Mouse (Mus musculus) small intestine, adult 2 months (tissue): ENCODE results near the gene Nme9. TPM values are rescaled to one million over a fixed set of nuclear protein-coding genes. Genes with fewer than 3 reads are reported as not detected.

Source experiments
- H3K27ac ChIP-seq: fragments of 200-500 bp; 2 replicates; pipeline ENCODE4 v1.5.1; 2012; ENCODE audit warnings: low read depth, low read length, control low read depth, inconsistent platforms; ENCODE audit not compliant: insufficient read depth
- H3K27me3 ChIP-seq: fragments of 200-500 bp; 2 replicates; pipeline ENCODE4 v1.6.1; 2012; ENCODE audit warnings: mild to moderate bottlenecking, moderate library complexity, low read length, inconsistent platforms; ENCODE audit not compliant: control insufficient read depth, insufficient read depth
- H3K36me3 ChIP-seq: fragments of 200-500 bp; 2 replicates; pipeline ENCODE4 v1.6.1; 2012; ENCODE audit warnings: mild to moderate bottlenecking, low read length, control low read depth, inconsistent platforms; ENCODE audit not compliant: control insufficient read depth, insufficient read depth
- H3K4me1 ChIP-seq: fragments of 200-500 bp; 2 replicates; pipeline ENCODE4 v1.6.1; 2012; ENCODE audit warnings: low read length, inconsistent platforms, mixed read lengths; ENCODE audit not compliant: control insufficient read depth, insufficient read depth, insufficient read length
- H3K4me3 ChIP-seq: fragments of 200-500 bp; 2 replicates; pipeline ENCODE4 v1.5.1; 2012; ENCODE audit warnings: low read depth, mild to moderate bottlenecking, control low read depth, inconsistent platforms, low read length, moderate library complexity
- CTCF ChIP-seq: fragments of 200-500 bp; IDR thresholded peaks from 2 replicates; pipeline ENCODE4 v1.5.1; 2012; ENCODE audit warnings: low read depth, mild to moderate bottlenecking, control low read depth, inconsistent platforms, low read length, moderate library complexity, mixed read lengths; ENCODE audit not compliant: insufficient replicate concordance, insufficient read length; ENCODE audit errors: extremely low read depth
- POLR2A ChIP-seq: fragments of 200-500 bp; IDR thresholded peaks from 2 replicates; pipeline ENCODE4 v1.6.1; 2012; ENCODE audit warnings: low read depth, mild to moderate bottlenecking, control low read depth, inconsistent platforms, low read length, moderate library complexity
- WGBS: fragments of 180-500 bp; shearing (Covaris S2); methylation state at CpG from one replicate; pipeline ENCODE4 v1.1.7; 2018; 5-methylcytosine and 5-hydroxymethylcytosine counted together
- polyA plus RNA-seq: library from polyadenylated mRNA; depleted of rRNA; stranded (reverse); fragments of >200 nt; gene quantifications from 2 replicates; pipeline ENCODE4 v1.2.3, GENCODE M21; 2012

The Nme9 gene
- polyA plus RNA-seq, 1 experiment, result 0.19 TPM

DNA sequence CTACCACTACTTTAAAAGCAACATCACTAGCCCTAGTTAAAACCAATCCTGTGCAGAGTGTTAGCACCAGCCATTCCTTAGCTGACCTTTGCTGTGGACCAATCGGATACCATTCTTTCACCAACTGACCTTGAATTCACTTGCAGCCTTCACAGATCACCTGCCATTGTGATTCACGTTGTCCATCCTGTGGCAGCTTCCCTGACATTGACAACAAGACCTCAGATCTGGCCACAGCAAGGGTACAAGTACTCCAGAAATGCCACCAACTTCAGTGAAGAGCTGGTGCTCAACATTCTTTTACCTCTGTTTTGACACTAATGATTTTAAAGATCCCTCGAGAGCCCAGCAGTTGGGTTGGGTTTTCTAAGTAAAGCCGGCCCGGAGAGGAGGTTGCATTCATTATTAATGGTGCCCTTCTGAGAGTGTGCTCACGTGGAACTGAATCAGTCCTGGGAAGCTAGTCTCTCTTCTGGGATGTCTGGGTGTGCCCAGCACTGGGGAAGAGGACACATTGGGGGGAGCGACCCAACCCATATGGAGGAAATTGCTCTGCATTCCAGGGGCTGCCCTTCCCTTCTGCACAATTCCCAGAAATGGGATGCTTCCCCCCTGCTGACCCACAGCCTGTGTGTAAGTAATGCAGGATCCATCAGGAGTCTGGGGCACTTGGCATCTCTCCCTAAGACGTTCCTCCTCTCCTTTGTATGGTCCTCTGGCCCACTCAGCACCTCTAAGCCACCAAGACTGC is 31.1 kb upstream of the Nme9 start:
- TF ChIP-seq CTCF (no peak), POLR2A (no peak)
- Histone ChIP-seq H3K4me3 (no peak overlapping the region), H3K27me3 (no peaks in the 10 kb centered on the region), H3K27ac (no peak overlapping the region), H3K4me1 (peaks cover 2% of the 10 kb centered on the region; the same call in 1 of the 2 replicates), H3K36me3 (no peaks in the 10 kb centered on the region)
- 83% methylated on average over 8 of the region's 8 CpGs for WGBS

GRCm38 (mm10) chr9:99421914-99422313 is 29.4 kb upstream of the Nme9 start:
- WGBS, result 88% methylated on average over 3 of the region's 3 CpGs
- no peak for TF ChIP-seq POLR2A
- TF ChIP-seq CTCF, result no peak

GRCm38 (mm10) chr9:99423692-99424573 is 27.3 kb upstream of the Nme9 start:
- 53% methylated on average over 9 of the region's 9 CpGs for WGBS
- Histone ChIP-seq H3K4me3 (no peak overlapping the region), H3K4me1 (0 out of 2 replicates have a peak, but pooled peaks cover 2% of the 10 kb centered on the region), H3K36me3 (no peaks in the 10 kb centered on the region), H3K27ac (no peak overlapping the region), H3K27me3 (no peaks in the 10 kb centered on the region)
- TF ChIP-seq POLR2A (no peak), CTCF (no peak)

More at GRCm38 (mm10) chr9:99421914-99422313, 29.4 kb upstream of the Nme9 start:
- Histone ChIP-seq H3K4me1 (0 out of 2 replicates have a peak, but pooled peaks cover 2% of the 10 kb centered on the region), H3K4me3 (no peak overlapping the region), H3K36me3 (no peaks in the 10 kb centered on the region), H3K27me3 (no peaks in the 10 kb centered on the region), H3K27ac (no peak overlapping the region)

- no peak for TF ChIP-seq POLR2A
- no peak for TF ChIP-seq CTCF
- Histone ChIP-seq H3K4me1 (0 out of 2 replicates have a peak, but pooled peaks cover 2% of the 10 kb centered on the region), H3K36me3 (no peaks in the 10 kb centered on the region), H3K27ac (no peak overlapping the region), H3K27me3 (no peaks in the 10 kb centered on the region), H3K4me3 (no peak overlapping the region)
- WGBS, result 73% methylated on average over 4 of the region's 4 CpGs
These were observed 26.8 kb upstream of the Nme9 start for GRCm38 (mm10) chr9:99424574-99424863.

GRCm38 (mm10) chr9:99425262-99425661 is 26.0 kb upstream of the Nme9 start:
- no peak for TF ChIP-seq CTCF
- no peak for TF ChIP-seq POLR2A
- Histone ChIP-seq H3K36me3 (no peaks in the 10 kb centered on the region), H3K4me3 (no peak overlapping the region), H3K4me1 (0 out of 2 replicates have a peak, but pooled peaks cover 2% of the 10 kb centered on the region), H3K27ac (no peak overlapping the region), H3K27me3 (no peaks in the 10 kb centered on the region)
- WGBS, result 66% methylated on average over 9 of the region's 9 CpGs

GRCm38 (mm10) chr9:99428601-99429331 is 22.5 kb upstream of the Nme9 start:
- Histone ChIP-seq H3K36me3 (no peaks in the 10 kb centered on the region), H3K4me1 (no peaks in the 10 kb centered on the region), H3K27ac (no peak overlapping the region), H3K27me3 (no peaks in the 10 kb centered on the region), H3K4me3 (no peak overlapping the region)
- TF ChIP-seq POLR2A, result no peak
- TF ChIP-seq CTCF, result no peak
- WGBS, result 69% methylated on average over 11 of the region's 11 CpGs

- Histone ChIP-seq H3K27me3 (no peaks in the 10 kb centered on the region), H3K27ac (no peak overlapping the region), H3K4me1 (no peaks in the 10 kb centered on the region), H3K36me3 (no peaks in the 10 kb centered on the region), H3K4me3 (no peak overlapping the region)
- 90% methylated on average over 3 of the region's 3 CpGs for WGBS
- TF ChIP-seq POLR2A (no peak), CTCF (no peak)
These were observed 21.4 kb upstream of the Nme9 start for GRCm38 (mm10) chr9:99429845-99430244.
